Mouse (Mus musculus): ENCODE results near the gene Dip2a. TPM values are rescaled to one million over a fixed set of nuclear protein-coding genes. Genes with fewer than 3 reads are reported as not detected.

Gene Dip2a
- total RNA-seq (2015; ENCODE audit: low replicate concordance) (0.77 and 0.84 TPM in 2 replicates), total RNA-seq (2017; ENCODE audit: low replicate concordance) (0.34 and 4.7 TPM in 2 replicates)

GRCm38 (mm10) chr10:76344711-76345539, at the start of gene Dip2a:
Gene Dip2a (minus strand): TSS chr10:76345291.
- ATAC-seq (replicated peaks; ENCODE audit: low FRiP score, poor library complexity, severe bottlenecking): peak; percentile 92

GRCm38 (mm10) chr10:76392596-76392995, 47.5 kb upstream of the Dip2a start:
- ATAC-seq (replicated peaks; ENCODE audit: low FRiP score, poor library complexity, severe bottlenecking): 0 out of 2 replicates have a peak, but pooled peaks have one; percentile 42

- ATAC-seq (replicated peaks; ENCODE audit: low FRiP score, poor library complexity, severe bottlenecking): peak; percentile 75
Measured at GRCm38 (mm10) chr10:76391786-76392185, 46.7 kb upstream of the Dip2a start.

GRCm38 (mm10) chr10:76391166-76391565, 46.1 kb upstream of the Dip2a start:
- no peak for ATAC-seq (replicated peaks; ENCODE audit: low FRiP score, poor library complexity, severe bottlenecking)

GRCm38 (mm10) chr10:76374981-76375380, 29.9 kb upstream of the Dip2a start:
- no peak for ATAC-seq (replicated peaks; ENCODE audit: low FRiP score, poor library complexity, severe bottlenecking)

- ATAC-seq (replicated peaks; ENCODE audit: low FRiP score, poor library complexity, severe bottlenecking): no peak
Measured at GRCm38 (mm10) chr10:76371736-76372135, 26.6 kb upstream of the Dip2a start.

- no peak for ATAC-seq (replicated peaks; ENCODE audit: low FRiP score, poor library complexity, severe bottlenecking)
Measured at GRCm38 (mm10) chr10:76368766-76369165, 23.7 kb upstream of the Dip2a start.

- no peak for ATAC-seq (replicated peaks; ENCODE audit: low FRiP score, poor library complexity, severe bottlenecking)
Measured at GRCm38 (mm10) chr10:76363233-76363632, 18.1 kb upstream of the Dip2a start.

GRCm38 (mm10) chr10:76358468-76358867, 13.4 kb upstream of the Dip2a start:
- no peak for ATAC-seq (replicated peaks; ENCODE audit: low FRiP score, poor library complexity, severe bottlenecking)

- ATAC-seq (replicated peaks; ENCODE audit: low FRiP score, poor library complexity, severe bottlenecking): no peak
Measured at GRCm38 (mm10) chr10:76357286-76357875, 12.3 kb upstream of the Dip2a start.

- no peak for ATAC-seq (replicated peaks; ENCODE audit: low FRiP score, poor library complexity, severe bottlenecking)
Measured at GRCm38 (mm10) chr10:76354974-76355373, 9.9 kb upstream of the Dip2a start.

- ATAC-seq (replicated peaks; ENCODE audit: low FRiP score, poor library complexity, severe bottlenecking): no peak
Measured at GRCm38 (mm10) chr10:76353986-76354385, 8.9 kb upstream of the Dip2a start.

- ATAC-seq (replicated peaks; ENCODE audit: low FRiP score, poor library complexity, severe bottlenecking): no peak
Measured at GRCm38 (mm10) chr10:76351953-76352352, 6.9 kb upstream of the Dip2a start.

GRCm38 (mm10) chr10:76346589-76346988, 1.5 kb upstream of the Dip2a start:
- ATAC-seq (replicated peaks; ENCODE audit: low FRiP score, poor library complexity, severe bottlenecking): peak; percentile 53

GRCm38 (mm10) chr10:76346043-76346491, 976 bp upstream of the Dip2a start:
- ATAC-seq (replicated peaks; ENCODE audit: low FRiP score, poor library complexity, severe bottlenecking): 0 out of 2 replicates have a peak, but pooled peaks have one; percentile 42

GRCm38 (mm10) chr10:76345540-76345902, 430 bp upstream of the Dip2a start:
- ATAC-seq (replicated peaks; ENCODE audit: low FRiP score, poor library complexity, severe bottlenecking): no peak

GRCm38 (mm10) chr10:76334350-76334749, 10.7 kb downstream of the Dip2a start:
- no peak for ATAC-seq (replicated peaks; ENCODE audit: low FRiP score, poor library complexity, severe bottlenecking)

GRCm38 (mm10) chr10:76332040-76332439, 13.1 kb downstream of the Dip2a start:
- ATAC-seq (replicated peaks; ENCODE audit: low FRiP score, poor library complexity, severe bottlenecking): no peak

GRCm38 (mm10) chr10:76329093-76329492, 16.0 kb downstream of the Dip2a start:
- ATAC-seq (replicated peaks; ENCODE audit: low FRiP score, poor library complexity, severe bottlenecking): no peak

- no peak for ATAC-seq (replicated peaks; ENCODE audit: low FRiP score, poor library complexity, severe bottlenecking)
Measured at GRCm38 (mm10) chr10:76328574-76328973, 16.5 kb downstream of the Dip2a start.
